Mouse (Mus musculus) B cell, adult 2 months (primary cell): Measurements from ENCODE around the gene Olfr560.

ENCODE experiments used
- DNase-seq, 2 experiments: peaks; one replicate each; pipeline ENCODE4 v3.0.0; 2022

Gene Olfr560

GRCm38 (mm10) chr7:102759266-102759665, at the start of gene Olfr560, which contains the start of gene Olfr78:
Olfr560 (minus strand) TSS chr7:102759366.
Olfr78 (minus strand) TSS chr7:102759471.
- DNase-seq = no peak

- DNase-seq = no peak
Measured at GRCm38 (mm10) chr7:102803180-102803579, 44.0 kb upstream of the Olfr560 start, which contains the start of gene Olfr564. Olfr564 (plus strand) TSS chr7:102803480.

GRCm38 (mm10) chr7:102770921-102771320, 11.8 kb upstream of the Olfr560 start, which contains the start of gene Olfr561:
Olfr561 (plus strand) TSS chr7:102771221.
- DNase-seq = no peak

DNA sequence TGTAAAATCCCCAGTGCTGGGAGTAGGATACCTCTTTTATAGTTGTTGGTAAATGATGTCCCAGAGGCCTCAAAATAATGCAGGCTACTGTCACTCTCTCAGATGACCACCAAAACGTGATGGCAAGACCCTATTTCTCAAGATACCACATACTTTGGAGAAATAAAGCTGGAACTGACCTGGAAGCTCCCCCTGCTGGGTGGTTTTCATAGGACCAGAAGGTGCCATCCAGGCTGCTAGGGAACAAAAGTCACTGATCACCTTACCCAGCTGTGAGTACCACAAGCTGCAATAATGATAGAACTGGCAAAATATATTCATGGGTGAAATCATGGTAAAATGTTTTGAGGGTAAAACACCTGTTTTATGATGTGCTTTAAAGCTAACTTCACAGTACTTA, 7.1 kb downstream of the Olfr560 start:
- DNase-seq = peak in 1 of 2 experiments; percentile 5

DNA sequence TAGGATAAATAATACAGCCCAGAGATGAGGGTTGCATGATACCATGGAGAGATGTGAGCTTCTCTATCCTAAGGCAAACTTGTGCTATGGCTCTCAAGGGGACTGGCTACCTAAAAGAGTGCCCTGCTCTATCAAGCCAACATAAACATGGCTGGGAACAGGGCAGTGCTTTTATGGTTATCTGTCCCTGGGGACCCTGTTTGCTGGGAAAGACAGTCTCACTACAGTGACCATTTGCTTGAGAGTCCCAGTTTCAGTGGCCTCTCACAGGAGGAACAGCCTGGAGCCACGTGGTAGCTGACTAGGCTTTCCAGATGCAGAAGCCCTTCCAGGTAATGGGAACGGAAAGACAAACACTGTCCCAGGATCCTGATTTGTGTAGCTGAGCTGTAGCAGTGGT, 21.5 kb downstream of the Olfr560 start:
- no peak for DNase-seq

DNA sequence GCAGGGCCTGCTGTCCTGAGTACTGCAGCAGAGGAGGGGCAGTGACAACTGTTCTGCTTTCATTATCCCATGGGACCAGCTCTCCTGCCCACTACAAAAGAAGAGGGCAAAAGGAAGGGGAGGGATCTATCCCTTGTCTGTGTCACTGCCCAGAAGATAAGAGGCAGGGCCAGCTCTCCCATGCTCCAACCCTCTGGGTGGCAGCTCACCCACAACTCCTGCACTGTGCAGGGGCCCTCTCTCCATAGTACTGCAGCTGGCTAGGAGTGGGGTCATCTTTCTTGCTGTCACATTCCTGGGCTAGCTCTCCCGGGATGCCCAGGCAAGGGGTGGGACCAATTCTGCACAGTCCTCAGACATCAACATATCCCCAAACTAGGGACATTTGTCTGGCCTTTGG, 25.4 kb downstream of the Olfr560 start:
- no peak for DNase-seq

DNA sequence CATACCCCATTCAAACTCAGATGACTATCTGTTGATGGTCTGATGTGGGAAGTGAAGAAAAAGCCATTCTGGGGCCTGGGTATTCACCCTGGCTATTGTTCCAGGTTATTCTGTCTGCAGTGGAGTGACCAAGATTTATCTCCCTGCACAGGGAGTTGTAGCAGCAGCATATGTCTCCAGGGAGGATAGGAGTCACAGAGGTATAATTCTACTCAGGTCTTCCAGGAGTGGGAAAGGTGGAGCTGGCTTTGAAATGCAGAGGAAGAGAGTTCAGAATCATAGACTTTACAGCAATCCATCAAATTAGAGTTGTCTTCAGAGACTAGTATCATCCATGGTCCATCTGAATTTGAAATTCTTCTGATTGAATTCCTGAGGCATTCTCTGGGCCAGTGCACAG, 31.8 kb downstream of the Olfr560 start, which contains the start of gene Olfr559:
Gene Olfr559 (minus strand): TSS at position 101 of the 400 bp plus-strand sequence.
- DNase-seq = no peak

- DNase-seq = no peak
Measured at GRCm38 (mm10) chr7:102718970-102719369, 40.2 kb downstream of the Olfr560 start, which contains the start of gene Olfr33. Olfr33 (minus strand) TSS chr7:102719070.

DNA sequence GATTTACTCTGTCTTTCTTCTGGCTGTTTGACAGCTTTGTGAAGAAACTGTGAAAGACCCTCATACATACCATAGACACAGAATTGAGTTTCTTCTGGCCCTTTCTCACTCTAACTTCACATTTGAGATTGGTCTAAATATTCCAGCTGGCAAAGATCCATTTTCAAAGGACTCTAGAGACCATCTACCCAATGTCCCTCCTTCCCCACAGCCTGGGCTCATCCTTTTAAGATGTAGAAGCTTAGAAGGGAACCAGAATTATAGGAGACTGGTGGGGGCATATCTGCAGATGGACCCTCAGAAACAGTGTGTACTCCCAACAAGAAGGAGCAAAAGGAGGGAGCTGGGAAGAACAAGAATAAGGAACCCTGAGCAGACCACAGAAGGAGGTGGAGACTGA, 57.3 kb downstream of the Olfr560 start, which contains the start of gene Olfr558:
Gene Olfr558 (plus strand): TSS at position 301 of the 400 bp plus-strand sequence.
- DNase-seq = no peak
